Mouse (Mus musculus) hindbrain, embryonic 12.5 days (tissue): ENCODE measurements at regions not wholly inside any gene's neighbourhood (a gene's known extent, or its start where the extent isn't known, plus 50 kb on each side); places are given as distances from the start of the nearest gene placed in this dataset.

Experiments used
- ATAC-seq: fragments of 200-750 bp; cut with Nextera tagmentation; 2 replicates; pipeline ENCODE4 v1.8.0; 2017; ENCODE audit warnings: moderate TSS enrichment; ENCODE audit not compliant: low FRiP score
- H3K27ac ChIP-seq: fragments of 300-500 bp; sonication (generic); 2 replicates; pipeline ENCODE4 v1.5.1; 2016; ENCODE audit warnings: mild to moderate bottlenecking
- H3K27me3 ChIP-seq: fragments of 300-500 bp; sonication (generic); 2 replicates; pipeline ENCODE4 v1.6.1; 2016; ENCODE audit warnings: mild to moderate bottlenecking
- H3K36me3 ChIP-seq: fragments of 300-500 bp; sonication (generic); 2 replicates; pipeline ENCODE4 v1.6.1; 2016; ENCODE audit warnings: mild to moderate bottlenecking
- H3K4me1 ChIP-seq: fragments of 300-500 bp; sonication (generic); 2 replicates; pipeline ENCODE4 v1.6.1; 2016
- H3K4me2 ChIP-seq: fragments of 300-500 bp; sonication (generic); replicated peaks from 2 replicates; pipeline ENCODE4 v1.6.1; 2016; ENCODE audit warnings: mild to moderate bottlenecking
- H3K4me3 ChIP-seq: fragments of 300-500 bp; sonication (generic); 2 replicates; pipeline ENCODE4 v1.5.1; 2016; ENCODE audit warnings: mild to moderate bottlenecking
- H3K9ac ChIP-seq: fragments of 300-500 bp; sonication (generic); 2 replicates; pipeline ENCODE4 v1.6.1; 2016; ENCODE audit warnings: mild to moderate bottlenecking, moderate library complexity
- H3K9me3 ChIP-seq: fragments of 300-500 bp; sonication (generic); replicated peaks from 2 replicates; pipeline ENCODE4 v1.6.1; 2016; ENCODE audit warnings: mild to moderate bottlenecking
- WGBS: fragments of 180-500 bp; shearing (Covaris S2); methylation state at CpG from one replicate; pipeline ENCODE4 v1.1.7; 2016; 5-methylcytosine and 5-hydroxymethylcytosine counted together

DNA sequence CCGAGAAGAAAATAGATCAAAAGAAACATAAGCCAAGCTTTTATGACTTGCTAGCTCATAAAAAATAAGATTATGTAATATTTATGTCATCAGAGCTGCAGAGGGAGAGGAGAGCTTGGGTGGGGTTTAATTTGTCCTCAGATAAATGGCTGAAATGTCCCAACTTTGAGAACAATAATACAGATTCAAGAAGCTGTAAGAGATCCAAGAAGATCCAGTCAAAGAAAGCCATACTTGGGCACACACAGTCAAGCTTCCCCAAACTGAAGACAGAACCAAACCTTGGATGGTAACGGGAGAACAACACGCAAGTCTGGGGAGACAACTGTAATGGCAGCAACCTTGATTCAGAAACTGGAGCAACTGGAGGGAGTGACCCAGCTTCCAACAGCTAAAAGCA is 243.6 kb downstream of the Sorl1 start:
- Histone ChIP-seq H3K4me1 (peaks cover 12% of the 10 kb centered on the region), H3K27me3 (no peaks in the 10 kb centered on the region), H3K4me2 (no peak overlapping the region), H3K9me3 (no peaks in the 10 kb centered on the region), H3K36me3 (no peaks in the 10 kb centered on the region), H3K9ac (no peak overlapping the region), H3K27ac (no peak overlapping the region), H3K4me3 (no peak overlapping the region)
- WGBS = 96% methylated on average over 3 of the region's 3 CpGs
- no peak for ATAC-seq

DNA sequence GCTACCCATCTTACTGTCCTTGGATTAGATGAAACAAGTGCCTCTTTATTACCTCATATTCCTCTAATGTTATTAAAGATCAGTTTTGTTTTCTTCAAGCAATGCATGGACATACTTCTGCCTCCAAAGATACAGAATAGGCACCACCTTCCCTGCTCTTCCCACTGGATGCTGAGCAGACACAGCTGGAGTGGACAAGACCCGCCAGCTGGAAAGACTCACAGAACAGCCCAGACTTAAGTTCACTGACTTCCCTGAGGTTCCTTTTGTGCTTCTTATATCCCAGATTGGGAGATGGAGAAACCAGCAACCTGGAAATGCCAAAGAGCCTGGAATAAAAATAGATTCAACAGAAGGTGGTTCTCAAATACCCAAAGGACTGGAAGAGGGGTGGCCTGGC is 245.0 kb downstream of the Sorl1 start:
- H3K27ac ChIP-seq = no peak overlapping the region
- no peak for ATAC-seq
- no peaks in the 10 kb centered on the region for H3K9me3 ChIP-seq
- H3K36me3 ChIP-seq = no peaks in the 10 kb centered on the region
- H3K4me2 ChIP-seq = no peak overlapping the region
- H3K9ac ChIP-seq = no peak overlapping the region
- peaks cover 12% of the 10 kb centered on the region for H3K4me1 ChIP-seq
- H3K27me3 ChIP-seq = no peaks in the 10 kb centered on the region
- H3K4me3 ChIP-seq = no peak overlapping the region
- WGBS = 88% methylated on average over 1 of the region's 1 CpGs

DNA sequence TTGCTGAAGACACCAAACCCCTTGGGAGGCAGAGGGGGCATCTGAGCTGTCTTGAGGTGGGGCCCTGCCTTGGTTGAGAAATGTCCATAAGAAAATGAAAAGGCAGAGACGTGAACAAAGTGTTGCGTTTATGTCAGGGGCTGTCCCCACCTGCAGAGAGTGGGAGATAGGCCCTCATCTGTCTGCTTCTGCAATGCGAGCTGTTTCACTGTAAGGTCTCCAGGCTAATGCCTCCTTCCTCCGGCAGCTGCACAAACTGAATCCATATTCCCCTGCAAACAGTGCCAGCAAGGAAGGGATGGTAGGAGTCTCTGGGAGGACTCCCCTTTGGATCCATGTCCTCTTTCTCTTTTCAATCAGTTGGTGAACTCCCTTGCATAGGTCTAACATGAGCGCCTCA is 263.0 kb downstream of the Sorl1 start:
- Histone ChIP-seq H3K4me2 (peak overlapping the region; percentile 21), H3K9ac (no peak overlapping the region), H3K4me1 (peaks cover 30% of the 10 kb centered on the region), H3K27me3 (no peaks in the 10 kb centered on the region), H3K9me3 (no peaks in the 10 kb centered on the region), H3K27ac (peak overlapping the region; percentile 84), H3K4me3 (no peak overlapping the region), H3K36me3 (no peaks in the 10 kb centered on the region)
- no peak; the same call in 1 of the 2 replicates for ATAC-seq
- WGBS = 36% methylated on average over 5 of the region's 5 CpGs

DNA sequence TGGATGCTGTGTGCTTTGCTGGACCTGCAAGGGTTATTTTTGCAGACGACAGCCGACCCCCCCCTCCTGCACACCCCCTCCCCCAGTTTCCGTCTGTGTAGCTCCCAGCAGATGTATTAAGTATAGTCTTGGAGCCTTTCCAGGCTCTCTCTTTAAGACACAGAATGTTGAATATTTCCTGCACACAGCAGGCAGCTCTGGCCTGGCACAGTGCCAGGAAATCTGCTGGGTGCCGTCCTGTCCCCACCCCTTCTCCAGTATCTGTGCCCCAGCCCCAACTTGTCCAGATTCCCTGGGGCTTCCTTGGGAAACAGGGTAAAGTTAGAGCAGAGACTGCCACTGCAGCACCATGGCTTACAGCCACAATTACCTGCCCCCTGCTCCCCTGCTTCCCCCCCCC is 263.4 kb downstream of the Sorl1 start:
- no peak overlapping the region for H3K4me3 ChIP-seq
- WGBS = 3% methylated on average over 4 of the region's 4 CpGs
- no peaks in the 10 kb centered on the region for H3K9me3 ChIP-seq
- H3K4me2 ChIP-seq = peak overlapping the region; percentile 21
- H3K9ac ChIP-seq = no peak overlapping the region
- H3K27ac ChIP-seq = peak overlapping the region; percentile 84
- peaks cover 30% of the 10 kb centered on the region for H3K4me1 ChIP-seq
- H3K27me3 ChIP-seq = no peaks in the 10 kb centered on the region
- ATAC-seq = peak; percentile 84
- H3K36me3 ChIP-seq = no peaks in the 10 kb centered on the region

DNA sequence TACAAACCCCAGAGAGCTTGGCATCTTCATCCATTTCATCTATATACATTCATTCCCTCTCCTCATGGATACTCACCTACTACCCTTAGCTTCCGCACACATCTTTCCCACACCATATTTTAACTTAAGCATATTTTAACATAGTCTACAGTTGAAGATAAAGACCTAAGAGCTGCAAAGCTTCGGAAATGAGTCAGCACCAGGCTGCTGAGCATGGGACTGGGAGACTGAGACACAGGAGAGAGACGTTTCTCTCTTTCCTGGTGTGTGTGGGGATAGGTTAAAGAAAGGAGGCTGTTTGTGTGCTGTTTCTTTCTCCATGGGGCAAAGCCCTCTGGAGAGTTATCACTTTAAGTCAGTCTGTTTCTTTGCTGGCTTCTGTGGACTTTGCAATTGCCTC is 264.3 kb downstream of the Sorl1 start:
- 75% methylated on average over 3 of the region's 3 CpGs for WGBS
- no peak for ATAC-seq

DNA sequence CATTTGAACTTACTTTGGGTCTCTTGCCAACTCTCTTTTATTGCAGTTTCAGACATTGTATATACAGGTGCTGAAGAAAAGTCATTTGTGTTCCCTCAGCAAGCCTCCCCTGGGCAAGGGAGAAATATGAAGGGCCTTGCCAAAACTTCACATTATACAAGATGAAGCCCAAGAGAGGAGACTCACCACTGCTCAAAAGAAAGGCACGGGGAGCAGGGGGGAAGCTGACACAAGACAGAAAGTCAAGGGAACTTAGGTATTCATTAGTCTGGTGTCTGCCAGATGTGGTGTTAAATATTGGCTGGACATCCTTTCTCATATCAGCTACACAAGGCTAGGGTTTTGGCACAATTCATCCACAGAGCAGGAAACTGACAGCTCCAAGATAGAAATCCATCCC is 272.0 kb downstream of the Sorl1 start:
- WGBS = 67% methylated on average over 1 of the region's 1 CpGs
- Histone ChIP-seq H3K27me3 (no peaks in the 10 kb centered on the region), H3K9me3 (no peaks in the 10 kb centered on the region), H3K9ac (no peak overlapping the region), H3K4me2 (no peak overlapping the region), H3K4me1 (no peaks in the 10 kb centered on the region), H3K4me3 (no peak overlapping the region), H3K36me3 (no peaks in the 10 kb centered on the region), H3K27ac (no peak overlapping the region)
- no peak for ATAC-seq

More for the DNA sequence above, 264.3 kb downstream of the Sorl1 start:
- Histone ChIP-seq H3K27me3 (no peaks in the 10 kb centered on the region), H3K27ac (peak overlapping the region; percentile 84), H3K4me3 (no peak overlapping the region), H3K36me3 (no peaks in the 10 kb centered on the region), H3K9me3 (no peaks in the 10 kb centered on the region), H3K4me2 (no peak overlapping the region), H3K9ac (no peak overlapping the region), H3K4me1 (peaks cover 30% of the 10 kb centered on the region)

DNA sequence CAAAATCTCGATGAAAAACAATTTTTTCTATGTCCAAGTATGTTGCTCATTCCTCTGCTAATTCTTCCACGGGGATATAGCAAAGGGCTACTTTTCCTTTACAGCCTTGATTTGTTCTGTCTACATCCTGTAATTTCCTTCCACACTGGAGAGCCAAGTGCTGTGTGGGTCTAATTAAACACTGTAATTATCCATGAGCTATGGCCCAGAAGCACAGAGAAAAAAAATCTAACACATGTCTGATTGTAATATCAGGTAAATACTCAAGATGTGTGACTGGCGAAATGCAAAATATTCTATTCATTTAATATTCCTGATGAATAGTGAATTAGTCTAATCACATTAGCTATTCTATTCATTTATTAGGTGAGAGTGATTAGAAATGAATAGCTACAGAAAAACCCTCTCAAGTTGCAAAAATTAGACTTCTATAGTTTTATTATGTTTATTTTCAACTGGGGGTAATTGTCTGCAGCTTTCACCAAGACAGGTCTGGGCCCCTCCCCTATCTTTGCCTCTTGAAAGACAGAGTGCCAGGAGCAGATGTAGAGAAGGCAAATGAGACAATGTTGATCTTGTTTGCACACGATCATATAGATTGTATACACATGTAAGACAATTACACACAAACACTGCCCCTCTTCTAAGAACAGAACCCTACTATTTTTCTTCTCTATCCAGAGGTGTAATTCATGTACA is 274.3 kb downstream of the Sorl1 start:
- no peak for ATAC-seq
- H3K9ac ChIP-seq = no peak overlapping the region
- H3K27me3 ChIP-seq = no peaks in the 10 kb centered on the region
- no peaks in the 10 kb centered on the region for H3K36me3 ChIP-seq
- no peak overlapping the region for H3K4me2 ChIP-seq
- no peaks in the 10 kb centered on the region for H3K9me3 ChIP-seq
- H3K4me1 ChIP-seq = no peaks in the 10 kb centered on the region
- no peak overlapping the region for H3K27ac ChIP-seq
- WGBS = 83% methylated on average over 4 of the region's 4 CpGs
- H3K4me3 ChIP-seq = no peak overlapping the region

DNA sequence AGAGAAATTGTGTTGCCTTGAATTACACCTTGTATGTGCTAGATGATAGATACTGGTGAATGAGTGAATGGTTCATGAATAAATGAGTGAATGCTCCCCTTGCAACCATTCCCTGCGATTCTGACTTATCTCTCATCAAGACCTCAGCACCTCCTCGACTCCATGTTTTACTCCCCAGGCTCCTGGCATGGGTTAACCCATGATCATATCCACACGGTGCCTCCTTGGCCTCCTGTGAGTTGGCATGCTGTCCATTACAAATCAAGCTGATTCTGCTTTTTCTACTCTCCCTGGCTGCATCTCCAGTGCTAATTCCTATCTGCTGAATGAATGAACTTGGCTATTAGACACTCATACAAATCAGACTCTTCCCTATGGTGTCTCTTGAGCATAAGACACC is 279.5 kb downstream of the Sorl1 start:
- no peaks in the 10 kb centered on the region for H3K4me1 ChIP-seq
- 85% methylated on average over 3 of the region's 3 CpGs for WGBS
- ATAC-seq = no peak

DNA sequence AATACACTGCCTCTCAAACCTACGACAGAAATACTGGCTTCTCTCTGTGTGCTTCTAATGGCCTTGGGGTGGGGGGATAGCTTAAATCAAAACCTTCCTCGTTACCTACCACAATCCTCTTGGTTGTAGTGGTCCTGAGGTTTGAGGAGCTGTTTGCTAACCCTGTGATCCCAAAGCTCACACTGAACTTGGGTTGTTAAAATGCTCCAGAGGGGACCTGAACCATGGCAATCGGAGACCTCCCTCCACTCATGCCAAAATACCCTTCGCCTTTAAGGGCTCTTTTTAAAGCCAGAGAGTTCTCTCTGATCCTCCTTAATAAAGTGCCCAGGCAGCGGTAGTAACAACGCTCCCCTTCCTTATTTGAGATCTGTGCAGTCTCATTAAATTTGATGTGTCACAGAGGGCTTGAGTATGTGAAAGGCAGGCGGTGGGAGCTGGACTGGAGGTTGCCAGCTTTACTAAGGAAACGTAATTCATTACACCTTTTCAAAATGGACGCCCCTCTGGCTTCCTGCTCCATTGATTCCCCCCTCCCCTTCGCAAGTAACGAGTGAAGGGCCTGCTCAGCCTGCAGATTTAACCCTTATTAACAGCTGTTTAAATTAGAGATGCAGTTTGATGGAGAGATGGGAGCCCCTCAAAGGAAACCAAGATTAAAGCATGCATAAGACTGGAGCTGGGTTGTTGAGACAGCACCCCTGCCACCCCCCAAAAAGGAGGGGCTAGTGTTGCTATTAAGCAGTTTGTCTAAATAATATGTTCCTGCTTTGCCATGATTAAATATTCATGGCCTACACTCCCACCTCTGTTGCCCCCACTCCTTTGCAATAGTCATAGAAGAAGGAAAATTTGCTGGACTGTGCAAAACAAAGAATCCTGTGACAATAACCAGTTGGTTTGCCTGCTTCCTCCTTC is 289.4 kb downstream of the Sorl1 start:
- WGBS = 56% methylated on average over 11 of the region's 11 CpGs
- no peak overlapping the region for H3K4me3 ChIP-seq
- H3K27ac ChIP-seq = peak overlapping the region; percentile 70
- peaks cover 5% of the 10 kb centered on the region for H3K4me1 ChIP-seq
- ATAC-seq = peak; percentile 63
- H3K36me3 ChIP-seq = 0 out of 2 replicates have a peak, but pooled peaks cover 4% of the 10 kb centered on the region
- H3K4me2 ChIP-seq = no peak overlapping the region
- no peaks in the 10 kb centered on the region for H3K27me3 ChIP-seq
- H3K9ac ChIP-seq = no peak overlapping the region
- peaks cover 9% of the 10 kb centered on the region; the same call in 1 of the 2 replicates for H3K9me3 ChIP-seq

More for the DNA sequence above, 279.5 kb downstream of the Sorl1 start:
- no peak overlapping the region for H3K27ac ChIP-seq
- H3K36me3 ChIP-seq = no peaks in the 10 kb centered on the region
- H3K9me3 ChIP-seq = no peaks in the 10 kb centered on the region
- H3K4me3 ChIP-seq = no peak overlapping the region
- no peak overlapping the region for H3K9ac ChIP-seq
- H3K4me2 ChIP-seq = no peak overlapping the region
- no peaks in the 10 kb centered on the region for H3K27me3 ChIP-seq

DNA sequence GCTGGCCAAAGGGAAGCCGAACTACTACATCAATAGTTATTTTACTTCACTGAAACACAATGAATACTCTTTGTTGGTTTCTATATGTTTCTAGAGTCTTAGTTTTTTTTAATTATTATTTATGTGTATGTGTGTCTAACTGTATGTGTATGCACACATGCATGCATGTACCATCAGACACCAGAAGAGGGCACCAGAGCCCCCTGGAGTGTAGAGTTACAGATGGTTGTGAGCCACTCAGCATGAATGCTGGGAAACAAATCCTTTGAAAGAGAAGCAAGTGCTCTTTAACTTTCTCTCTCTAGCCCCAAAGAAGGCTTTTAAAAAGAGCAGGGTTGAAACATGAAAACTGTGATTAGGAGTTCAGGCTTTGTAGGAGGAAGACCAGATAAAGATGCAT is 290.7 kb downstream of the Sorl1 start:
- Histone ChIP-seq H3K27ac (no peak overlapping the region), H3K9ac (no peak overlapping the region), H3K9me3 (peaks cover 9% of the 10 kb centered on the region; the same call in 1 of the 2 replicates), H3K27me3 (no peaks in the 10 kb centered on the region), H3K4me2 (no peak overlapping the region), H3K4me1 (peaks cover 5% of the 10 kb centered on the region), H3K4me3 (no peak overlapping the region), H3K36me3 (0 out of 2 replicates have a peak, but pooled peaks cover 4% of the 10 kb centered on the region)
- 90% methylated on average over 1 of the region's 1 CpGs for WGBS
- no peak for ATAC-seq

DNA sequence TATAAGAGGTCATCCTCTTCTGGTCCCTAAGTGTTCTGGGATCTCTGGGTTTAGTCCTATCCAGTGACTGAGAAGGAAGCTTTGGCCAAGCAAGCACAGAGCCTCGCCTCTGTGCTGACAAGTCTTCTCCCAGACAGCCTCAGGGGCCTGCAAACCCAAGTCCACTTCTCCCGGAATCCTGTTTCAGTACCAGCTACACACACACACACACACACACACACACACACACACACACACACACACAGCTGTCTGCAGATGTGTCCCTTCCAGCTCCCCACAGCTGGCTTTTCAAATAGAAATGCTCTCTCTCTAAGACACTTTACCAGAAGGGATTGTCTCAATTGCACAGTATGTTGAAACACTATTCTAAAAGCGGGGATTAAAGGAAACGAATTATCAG is 296.7 kb downstream of the Sorl1 start:
- H3K27me3 ChIP-seq = no peaks in the 10 kb centered on the region
- H3K4me3 ChIP-seq = no peak overlapping the region
- ATAC-seq = no peak
- H3K4me1 ChIP-seq = no peaks in the 10 kb centered on the region
- no peak overlapping the region for H3K4me2 ChIP-seq
- H3K9ac ChIP-seq = no peak overlapping the region
- WGBS = 83% methylated on average over 4 of the region's 4 CpGs
- H3K36me3 ChIP-seq = no peaks in the 10 kb centered on the region
- H3K9me3 ChIP-seq = no peaks in the 10 kb centered on the region
- H3K27ac ChIP-seq = 0 out of 2 replicates have a peak overlapping the region, but pooled peaks have one; percentile 12

DNA sequence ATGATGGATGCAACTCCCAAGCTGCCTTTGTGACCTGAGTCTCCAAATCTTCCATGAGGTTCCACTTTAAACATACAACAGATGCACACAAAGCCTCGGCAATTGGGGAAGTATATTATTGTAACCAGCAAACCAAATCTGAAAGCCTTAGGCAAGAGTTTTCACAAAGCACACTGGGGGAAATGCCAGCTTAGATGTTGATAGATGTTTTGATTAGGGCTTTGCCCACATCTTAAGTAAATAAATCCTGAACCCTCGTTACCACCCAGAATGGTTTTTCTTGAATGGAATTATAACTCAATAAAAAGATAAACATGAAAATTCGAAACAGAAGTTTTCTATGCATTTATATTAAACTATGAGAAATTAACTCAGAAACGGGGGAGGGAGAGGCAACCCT is 302.7 kb downstream of the Sorl1 start:
- 72% methylated on average over 4 of the region's 4 CpGs for WGBS
- Histone ChIP-seq H3K27ac (no peak overlapping the region), H3K4me3 (no peak overlapping the region), H3K36me3 (no peaks in the 10 kb centered on the region), H3K9ac (no peak overlapping the region), H3K4me1 (no peaks in the 10 kb centered on the region), H3K27me3 (no peaks in the 10 kb centered on the region), H3K9me3 (no peaks in the 10 kb centered on the region), H3K4me2 (no peak overlapping the region)
- no peak for ATAC-seq
